Mouse (Mus musculus): ENCODE measurements around the gene Ilkap. TPM values are rescaled to one million over a fixed set of nuclear protein-coding genes. Genes with fewer than 3 reads are reported as not detected.

The Ilkap gene
- total RNA-seq, 1 experiment: 64.9 TPM

GRCm38 (mm10) chr1:91373414-91373835 lies 25.2 kb downstream of the Ilkap start:
- Histone ChIP-seq H3K4me1 (ENCODE audit: control insufficient read depth in 2 of 2, insufficient read depth in 2 of 2, low read length in 2 of 2, poor library complexity in 1 of 2) (peaks cover 2 to 5% of the 10 kb centered on the region in 2 experiments; a peak in 2 of 4 replicates), H3K9me3 (ENCODE audit: control insufficient read depth, insufficient read depth, low read depth, low read length) (no peaks in the 10 kb centered on the region), H3K27ac (ENCODE audit: insufficient read depth, low read depth, low read length, poor library complexity, severe bottlenecking) (no peak overlapping the region), H3K9ac (ENCODE audit: insufficient read depth, low read depth, low read length, poor library complexity, severe bottlenecking) (no peak overlapping the region), H3K36me3 (ENCODE audit: control insufficient read depth, insufficient read depth, low read length, poor library complexity, severe bottlenecking) (peaks cover 63% of the 10 kb centered on the region), H3K4me3 (ENCODE audit: insufficient read depth in 1 of 2, low read depth in 1 of 2, low read length in 2 of 2, poor library complexity in 1 of 2, severe bottlenecking in 1 of 2) (no peak overlapping the region)
- in situ Hi-C loops (cut with MboI; ENCODE audit: low sequenced_read_pairs in 2 of 2, unreplicated experiment in 2 of 2): no loop called here
- no peak for DNase-seq (ENCODE audit: low read depth, low spot score)
- TF ChIP-seq CHD2 (IDR thresholded peaks at IDR 0.05; ENCODE audit: low read depth, low read length) (no peak), ZNF384 (IDR thresholded peaks at IDR 0.05; ENCODE audit: low read depth, low read length) (no peak), ZC3H11A (IDR thresholded peaks at IDR 0.05; ENCODE audit: borderline replicate concordance, low read depth, low read length) (no peak), MAFK (IDR thresholded peaks at IDR 0.05; ENCODE audit: insufficient read depth, low read depth, low read length) (no peak)

GRCm38 (mm10) chr1:91370055-91370454 lies 28.6 kb downstream of the Ilkap start:
- DNase-seq (ENCODE audit: low read depth, low spot score): no peak
- Histone ChIP-seq H3K27ac (ENCODE audit: insufficient read depth, low read depth, low read length, poor library complexity, severe bottlenecking) (no peak overlapping the region), H3K4me3 (ENCODE audit: insufficient read depth in 1 of 2, low read depth in 1 of 2, low read length in 2 of 2, poor library complexity in 1 of 2, severe bottlenecking in 1 of 2) (0 out of 4 replicates have a peak overlapping the region, but pooled peaks of 1 of the 2 experiments have one; percentile 2), H3K9ac (ENCODE audit: insufficient read depth, low read depth, low read length, poor library complexity, severe bottlenecking) (no peak overlapping the region), H3K9me3 (ENCODE audit: control insufficient read depth, insufficient read depth, low read depth, low read length) (no peaks in the 10 kb centered on the region), H3K4me1 (ENCODE audit: control insufficient read depth in 2 of 2, insufficient read depth in 2 of 2, low read length in 2 of 2, poor library complexity in 1 of 2) (peaks cover 2 to 5% of the 10 kb centered on the region in 2 experiments; a peak in 2 of 4 replicates), H3K36me3 (ENCODE audit: control insufficient read depth, insufficient read depth, low read length, poor library complexity, severe bottlenecking) (peaks cover 34% of the 10 kb centered on the region)
- TF ChIP-seq MAFK (IDR thresholded peaks at IDR 0.05; ENCODE audit: insufficient read depth, low read depth, low read length) (no peak), CHD2 (IDR thresholded peaks at IDR 0.05; ENCODE audit: low read depth, low read length) (no peak), ZC3H11A (IDR thresholded peaks at IDR 0.05; ENCODE audit: borderline replicate concordance, low read depth, low read length) (no peak), HCFC1 (IDR thresholded peaks at IDR 0.05; ENCODE audit: borderline replicate concordance, insufficient read depth, low read length) (no peak), ZNF384 (IDR thresholded peaks at IDR 0.05; ENCODE audit: low read depth, low read length) (no peak)
- in situ Hi-C loops (cut with MboI; ENCODE audit: low sequenced_read_pairs in 2 of 2, unreplicated experiment in 2 of 2): no loop called here

- Histone ChIP-seq H3K9ac (ENCODE audit: insufficient read depth, low read depth, low read length, poor library complexity, severe bottlenecking) (no peak overlapping the region), H3K36me3 (ENCODE audit: control insufficient read depth, insufficient read depth, low read length, poor library complexity, severe bottlenecking) (peaks cover 30% of the 10 kb centered on the region), H3K27ac (ENCODE audit: insufficient read depth, low read depth, low read length, poor library complexity, severe bottlenecking) (no peak overlapping the region), H3K4me3 (ENCODE audit: insufficient read depth in 1 of 2, low read depth in 1 of 2, low read length in 2 of 2, poor library complexity in 1 of 2, severe bottlenecking in 1 of 2) (no peak overlapping the region), H3K4me1 (ENCODE audit: control insufficient read depth in 2 of 2, insufficient read depth in 2 of 2, low read length in 2 of 2, poor library complexity in 1 of 2) (peaks cover 2 to 5% of the 10 kb centered on the region in 2 experiments; a peak in 2 of 4 replicates), H3K9me3 (ENCODE audit: control insufficient read depth, insufficient read depth, low read depth, low read length) (no peaks in the 10 kb centered on the region)
- in situ Hi-C loops (cut with MboI; ENCODE audit: low sequenced_read_pairs in 2 of 2, unreplicated experiment in 2 of 2): no loop called here
- DNase-seq (ENCODE audit: low read depth, low spot score): no peak
- TF ChIP-seq HCFC1 (IDR thresholded peaks at IDR 0.05; ENCODE audit: borderline replicate concordance, insufficient read depth, low read length): no peak
- no peak for TF ChIP-seq CHD2 (IDR thresholded peaks at IDR 0.05; ENCODE audit: low read depth, low read length)
- no peak for TF ChIP-seq ZC3H11A (IDR thresholded peaks at IDR 0.05; ENCODE audit: borderline replicate concordance, low read depth, low read length)
- TF ChIP-seq MAFK (IDR thresholded peaks at IDR 0.05; ENCODE audit: insufficient read depth, low read depth, low read length): no peak
- no peak for TF ChIP-seq ZNF384 (IDR thresholded peaks at IDR 0.05; ENCODE audit: low read depth, low read length)
Measured at GRCm38 (mm10) chr1:91369408-91369807, 29.2 kb downstream of the Ilkap start.

GRCm38 (mm10) chr1:91367295-91367694 lies 31.3 kb downstream of the Ilkap start:
- no peaks in the 10 kb centered on the region for H3K9me3 ChIP-seq (ENCODE audit: control insufficient read depth, insufficient read depth, low read depth, low read length)
- peaks cover 16% of the 10 kb centered on the region for H3K36me3 ChIP-seq (ENCODE audit: control insufficient read depth, insufficient read depth, low read length, poor library complexity, severe bottlenecking)
- DNase-seq (ENCODE audit: low read depth, low spot score): no peak
- no peak overlapping the region for H3K9ac ChIP-seq (ENCODE audit: insufficient read depth, low read depth, low read length, poor library complexity, severe bottlenecking)
- H3K4me3 ChIP-seq (ENCODE audit: insufficient read depth in 1 of 2, low read depth in 1 of 2, low read length in 2 of 2, poor library complexity in 1 of 2, severe bottlenecking in 1 of 2): no peak overlapping the region; a peak in 1 of 4 replicates
- H3K27ac ChIP-seq (ENCODE audit: insufficient read depth, low read depth, low read length, poor library complexity, severe bottlenecking): no peak overlapping the region
- peaks cover 2 to 5% of the 10 kb centered on the region in 2 experiments; a peak in 2 of 4 replicates for H3K4me1 ChIP-seq (ENCODE audit: control insufficient read depth in 2 of 2, insufficient read depth in 2 of 2, low read length in 2 of 2, poor library complexity in 1 of 2)
- TF ChIP-seq MAFK (IDR thresholded peaks at IDR 0.05; ENCODE audit: insufficient read depth, low read depth, low read length): no peak
- TF ChIP-seq HCFC1 (IDR thresholded peaks at IDR 0.05; ENCODE audit: borderline replicate concordance, insufficient read depth, low read length): no peak
- no peak for TF ChIP-seq CHD2 (IDR thresholded peaks at IDR 0.05; ENCODE audit: low read depth, low read length)
- TF ChIP-seq ZNF384 (IDR thresholded peaks at IDR 0.05; ENCODE audit: low read depth, low read length): no peak
- TF ChIP-seq ZC3H11A (IDR thresholded peaks at IDR 0.05; ENCODE audit: borderline replicate concordance, low read depth, low read length): no peak
- in situ Hi-C loops (cut with MboI; ENCODE audit: low sequenced_read_pairs in 2 of 2, unreplicated experiment in 2 of 2): no loop called here

All from ES-E14 (cell line).